8 mouse cellular contexts compared by ENCODE assay signal in genomic region chr17:12793660-12794406, GRCm38 (mm10). TPM values are rescaled to one million over a fixed set of nuclear protein-coding genes. Genes with fewer than 3 reads are reported as not detected.
A peak's percentile ranks its signal among the peaks of the same experiment; 100 is the strongest.
DNase-seq lines count a peak whose midpoint lies in the region; ATAC-seq lines count a peak whose summit lies in the region.

No protein-coding gene starts in this region.

- peaks cover 40% of the 10 kb centered on the region for H3K36me3 ChIP-seq in heart, embryonic 10.5 days
- peaks cover 12% of the 10 kb centered on the region for H3K36me3 ChIP-seq in kidney, embryonic 15.5 days
- H3K36me3 ChIP-seq in lung, embryonic 16.5 days (ENCODE audit: control insufficient read depth, insufficient read depth, low read length) = no peaks in the 10 kb centered on the region

- H3K9me3 ChIP-seq in heart, embryonic 10.5 days = no peaks in the 10 kb centered on the region
- H3K9me3 ChIP-seq in kidney, embryonic 15.5 days (replicated peaks) = no peaks in the 10 kb centered on the region; the same call in 1 of the 2 replicates
- no peaks in the 10 kb centered on the region for H3K9me3 ChIP-seq in lung, embryonic 16.5 days (ENCODE audit: control insufficient read depth, low read length)

- WGBS in heart, embryonic 10.5 days = 33% methylated on average over 8 of the region's 8 CpGs
- 37% methylated on average over 8 of the region's 8 CpGs for WGBS in kidney, embryonic 15.5 days
- 13% methylated on average over 8 of the region's 8 CpGs for WGBS in lung, embryonic 16.5 days

- no peak overlapping the region for H3K4me2 ChIP-seq in kidney, embryonic 15.5 days
- no peak overlapping the region for H3K4me2 ChIP-seq in lung, embryonic 16.5 days (ENCODE audit: low read depth, low read length)

- H3K4me1 ChIP-seq in heart, embryonic 10.5 days = peaks cover 81% of the 10 kb centered on the region
- peaks cover 52% of the 10 kb centered on the region for H3K4me1 ChIP-seq in kidney, embryonic 15.5 days
- H3K4me1 ChIP-seq in lung, embryonic 16.5 days (replicated peaks; ENCODE audit: control insufficient read depth, insufficient read depth, low read length) = peaks cover 52% of the 10 kb centered on the region

- peak overlapping the region; percentile 88 for H3K27ac ChIP-seq in heart, embryonic 10.5 days
- peak overlapping the region; percentile 86 for H3K27ac ChIP-seq in kidney, embryonic 15.5 days
- H3K27ac ChIP-seq in lung, embryonic 16.5 days (ENCODE audit: low read length) = peak overlapping the region; percentile 89

- H3K9ac ChIP-seq in kidney, embryonic 15.5 days = no peak overlapping the region
- H3K9ac ChIP-seq in lung, embryonic 16.5 days (ENCODE audit: low read length) = no peak overlapping the region

- DNase-seq in urinary bladder, postnatal 25 days (ENCODE audit: low spot score) = peak; percentile 29
- DNase-seq in urinary bladder, adult 2 months (ENCODE audit: low spot score) = no peak
- DNase-seq in heart, embryonic 10.5 days (ENCODE audit: low spot score) = no peak
- no peak for DNase-seq in spleen, postnatal 14 days (ENCODE audit: low spot score in 2 of 2)
- DNase-seq in c-Kit-positive CD71-positive TER-119-positive erythroid progenitor cells, embryonic 14.5 days (ENCODE audit: low spot score) = no peak

- no peak overlapping the region for H3K4me3 ChIP-seq in heart, embryonic 10.5 days
- no peak overlapping the region for H3K4me3 ChIP-seq in kidney, embryonic 15.5 days (replicated peaks)
- no peak overlapping the region for H3K4me3 ChIP-seq in lung, embryonic 16.5 days (ENCODE audit: low read length)

- no peaks in the 10 kb centered on the region for H3K27me3 ChIP-seq in heart, embryonic 10.5 days (ENCODE audit: insufficient read depth, poor library complexity, severe bottlenecking)
- H3K27me3 ChIP-seq in kidney, embryonic 15.5 days = no peaks in the 10 kb centered on the region
- no peaks in the 10 kb centered on the region for H3K27me3 ChIP-seq in lung, embryonic 16.5 days (ENCODE audit: control insufficient read depth, insufficient read depth, low read depth, low read length)

- ATAC-seq in common myeloid progenitor, adult 5-6 weeks (replicated peaks; ENCODE audit: low read depth, poor library complexity, severe bottlenecking) = peak; percentile 90
- ATAC-seq in kidney, embryonic 15.5 days (replicated peaks; ENCODE audit: low FRiP score) = no peak
- peak; percentile 37 for ATAC-seq in lung, embryonic 16.5 days (ENCODE audit: low read depth)

RNA-seq across cellular contexts. Expression of gene Igf2r, which starts 24.4 kb away (rescaled TPM):
- polyA plus RNA-seq in urinary bladder, adult 2 months (2012; rRNA removed) = 35.4 and 51.7 TPM in 2 replicates
- 5.8 and 7.3 TPM in 2 replicates for total RNA-seq in common myeloid progenitor, adult 5-6 weeks (2017)
- 141 and 272 TPM in 2 replicates for polyA plus RNA-seq in heart, embryonic 10.5 days (2016; fragmentation: Nextera tagmentation; extraction: Ambion mirVana)
- 30.1 and 34.6 TPM in 2 replicates for polyA plus RNA-seq in kidney, embryonic 15.5 days (2015; fragmentation: Nextera tagmentation; extraction: Ambion mirVana)
- 59.0 and 64.4 TPM in 2 replicates for polyA plus RNA-seq in lung, embryonic 16.5 days (2015; fragmentation: Nextera tagmentation; extraction: Ambion mirVana)
